Mouse (Mus musculus): ENCODE measurements around the gene Kndc1. TPM values are rescaled to one million over a fixed set of nuclear protein-coding genes. Genes with fewer than 3 reads are reported as not detected.

The Kndc1 gene
- polyA plus RNA-seq, 1 experiment = not detected

GRCm38 (mm10) chr7:139871014-139871413, 23.5 kb upstream of the Kndc1 start:
- Histone ChIP-seq H3K4me3 (ENCODE audit: insufficient read depth, low read length) (no peak overlapping the region), H3K27ac (ENCODE audit: insufficient read depth, low read depth, low read length) (no peak overlapping the region), H3K4me1 (ENCODE audit: control insufficient read depth, insufficient read depth, low read length) (no peaks in the 10 kb centered on the region)
- TF ChIP-seq CTCF (IDR thresholded peaks at IDR 0.05; ENCODE audit: low read depth, low read length) (no peak), POLR2A (IDR thresholded peaks at IDR 0.05; ENCODE audit: borderline replicate concordance, low read depth, low read length) (no peak)

- H3K27ac ChIP-seq (ENCODE audit: insufficient read depth, low read depth, low read length) = no peak overlapping the region
- no peak overlapping the region for H3K4me3 ChIP-seq (ENCODE audit: insufficient read depth, low read length)
- H3K4me1 ChIP-seq (ENCODE audit: control insufficient read depth, insufficient read depth, low read length) = no peaks in the 10 kb centered on the region
- no peak; the same call in 1 of the 2 replicates for TF ChIP-seq CTCF (IDR thresholded peaks at IDR 0.05; ENCODE audit: low read depth, low read length)
- TF ChIP-seq POLR2A (IDR thresholded peaks at IDR 0.05; ENCODE audit: borderline replicate concordance, low read depth, low read length) = no peak
Measured at GRCm38 (mm10) chr7:139877167-139877792, 17.2 kb upstream of the Kndc1 start.

GRCm38 (mm10) chr7:139878122-139878521, 16.4 kb upstream of the Kndc1 start:
- Histone ChIP-seq H3K4me3 (ENCODE audit: insufficient read depth, low read length) (no peak overlapping the region), H3K4me1 (ENCODE audit: control insufficient read depth, insufficient read depth, low read length) (no peaks in the 10 kb centered on the region), H3K27ac (ENCODE audit: insufficient read depth, low read depth, low read length) (no peak overlapping the region)
- TF ChIP-seq CTCF (IDR thresholded peaks at IDR 0.05; ENCODE audit: low read depth, low read length) = no peak
- no peak for TF ChIP-seq POLR2A (IDR thresholded peaks at IDR 0.05; ENCODE audit: borderline replicate concordance, low read depth, low read length)

GRCm38 (mm10) chr7:139878621-139879020, 15.9 kb upstream of the Kndc1 start:
- H3K4me3 ChIP-seq (ENCODE audit: insufficient read depth, low read length) = no peak overlapping the region
- TF ChIP-seq POLR2A (IDR thresholded peaks at IDR 0.05; ENCODE audit: borderline replicate concordance, low read depth, low read length) (no peak), CTCF (IDR thresholded peaks at IDR 0.05; ENCODE audit: low read depth, low read length) (no peak)

GRCm38 (mm10) chr7:139883545-139883944, 11.0 kb upstream of the Kndc1 start:
- no peak overlapping the region for H3K4me3 ChIP-seq (ENCODE audit: insufficient read depth, low read length)
- TF ChIP-seq CTCF (IDR thresholded peaks at IDR 0.05; ENCODE audit: low read depth, low read length) (no peak), POLR2A (IDR thresholded peaks at IDR 0.05; ENCODE audit: borderline replicate concordance, low read depth, low read length) (no peak)

More at GRCm38 (mm10) chr7:139878621-139879020, 15.9 kb upstream of the Kndc1 start:
- H3K27ac ChIP-seq (ENCODE audit: insufficient read depth, low read depth, low read length) = no peak overlapping the region
- no peaks in the 10 kb centered on the region for H3K4me1 ChIP-seq (ENCODE audit: control insufficient read depth, insufficient read depth, low read length)

GRCm38 (mm10) chr7:139891779-139892178, 2.7 kb upstream of the Kndc1 start:
- Histone ChIP-seq H3K27ac (ENCODE audit: insufficient read depth, low read depth, low read length) (no peak overlapping the region), H3K4me3 (ENCODE audit: insufficient read depth, low read length) (no peak overlapping the region), H3K4me1 (ENCODE audit: control insufficient read depth, insufficient read depth, low read length) (no peaks in the 10 kb centered on the region)
- no peak for TF ChIP-seq CTCF (IDR thresholded peaks at IDR 0.05; ENCODE audit: low read depth, low read length)
- TF ChIP-seq POLR2A (IDR thresholded peaks at IDR 0.05; ENCODE audit: borderline replicate concordance, low read depth, low read length) = no peak

More at GRCm38 (mm10) chr7:139883545-139883944, 11.0 kb upstream of the Kndc1 start:
- no peaks in the 10 kb centered on the region for H3K4me1 ChIP-seq (ENCODE audit: control insufficient read depth, insufficient read depth, low read length)
- H3K27ac ChIP-seq (ENCODE audit: insufficient read depth, low read depth, low read length) = no peak overlapping the region

GRCm38 (mm10) chr7:139896271-139896670, 1.8 kb downstream of the Kndc1 start:
- TF ChIP-seq POLR2A (IDR thresholded peaks at IDR 0.05; ENCODE audit: borderline replicate concordance, low read depth, low read length) (no peak), CTCF (IDR thresholded peaks at IDR 0.05; ENCODE audit: low read depth, low read length) (no peak)
- Histone ChIP-seq H3K4me3 (ENCODE audit: insufficient read depth, low read length) (no peak overlapping the region), H3K4me1 (ENCODE audit: control insufficient read depth, insufficient read depth, low read length) (no peaks in the 10 kb centered on the region), H3K27ac (ENCODE audit: insufficient read depth, low read depth, low read length) (no peak overlapping the region)

GRCm38 (mm10) chr7:139896796-139897195, 2.3 kb downstream of the Kndc1 start:
- no peak overlapping the region for H3K4me3 ChIP-seq (ENCODE audit: insufficient read depth, low read length)
- TF ChIP-seq POLR2A (IDR thresholded peaks at IDR 0.05; ENCODE audit: borderline replicate concordance, low read depth, low read length) = no peak
- no peak for TF ChIP-seq CTCF (IDR thresholded peaks at IDR 0.05; ENCODE audit: low read depth, low read length)
- no peaks in the 10 kb centered on the region for H3K4me1 ChIP-seq (ENCODE audit: control insufficient read depth, insufficient read depth, low read length)
- no peak overlapping the region for H3K27ac ChIP-seq (ENCODE audit: insufficient read depth, low read depth, low read length)

- H3K4me1 ChIP-seq (ENCODE audit: control insufficient read depth, insufficient read depth, low read length) = no peaks in the 10 kb centered on the region
- no peak overlapping the region for H3K4me3 ChIP-seq (ENCODE audit: insufficient read depth, low read length)
- no peak for TF ChIP-seq POLR2A (IDR thresholded peaks at IDR 0.05; ENCODE audit: borderline replicate concordance, low read depth, low read length)
- no peak for TF ChIP-seq CTCF (IDR thresholded peaks at IDR 0.05; ENCODE audit: low read depth, low read length)
- no peak overlapping the region for H3K27ac ChIP-seq (ENCODE audit: insufficient read depth, low read depth, low read length)
Measured at GRCm38 (mm10) chr7:139898606-139899005, 4.1 kb downstream of the Kndc1 start.

- Histone ChIP-seq H3K4me3 (ENCODE audit: insufficient read depth, low read length) (no peak overlapping the region), H3K4me1 (ENCODE audit: control insufficient read depth, insufficient read depth, low read length) (no peaks in the 10 kb centered on the region), H3K27ac (ENCODE audit: insufficient read depth, low read depth, low read length) (no peak overlapping the region)
- TF ChIP-seq CTCF (IDR thresholded peaks at IDR 0.05; ENCODE audit: low read depth, low read length) = no peak
Measured at GRCm38 (mm10) chr7:139899505-139899904, 5.0 kb downstream of the Kndc1 start.

Measured in bone marrow macrophage, adult 2 months (primary cell).